ENCODE assay signal across 11 mouse cellular contexts in the genomic region with DNA sequence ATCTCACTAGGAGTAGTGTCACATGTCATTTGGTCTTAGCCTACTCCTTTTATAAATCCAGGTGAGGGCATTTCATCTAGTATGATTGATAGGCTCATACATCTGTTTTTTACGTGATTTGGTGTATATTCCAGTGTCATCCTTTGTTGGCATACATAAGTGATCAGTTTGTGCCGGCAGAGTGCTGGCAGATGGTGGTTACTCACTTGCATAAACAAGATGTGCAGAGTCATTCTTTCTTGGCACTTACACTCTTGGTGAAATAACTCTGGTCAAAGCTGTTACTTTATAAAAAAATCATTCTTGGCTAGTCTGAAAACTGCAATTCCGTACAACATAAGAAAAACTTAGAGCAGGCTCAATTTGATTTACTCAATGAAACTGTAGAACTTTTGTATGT.
A peak's percentile ranks its signal among the peaks of the same experiment; 100 is the strongest.
DNase-seq lines count a peak whose midpoint lies in the region; ATAC-seq and TF ChIP-seq lines count a peak whose summit lies in the region.
"Had no signal": no experiment of that assay in that cellular context is flagged by ENCODE, and none has a peak within 500 bp of the region (broad histone marks: within the 10 kb centered on the region; RNA-seq: fewer than 3 reads in every experiment).

No protein-coding gene starts in this region.

- ATAC-seq in forebrain, postnatal 0 days = peak; percentile 53; the same call in 1 of the 2 replicates
- ATAC-seq in forebrain, embryonic 12.5 days (ENCODE audit: low FRiP score) = no peak
- peak; percentile 85 for ATAC-seq in common myeloid progenitor, adult 5-6 weeks (replicated peaks; ENCODE audit: low read depth, poor library complexity, severe bottlenecking)

- no peaks in the 10 kb centered on the region for H3K27me3 ChIP-seq in forebrain, postnatal 0 days (ENCODE audit: insufficient read depth, low read length)
- no peaks in the 10 kb centered on the region for H3K27me3 ChIP-seq in forebrain, embryonic 12.5 days
- H3K27me3 ChIP-seq: lung, embryonic 15.5 days had no signal

- no peak overlapping the region for H3K27ac ChIP-seq in forebrain, postnatal 0 days (ENCODE audit: low read depth, low read length)
- H3K27ac ChIP-seq in forebrain, embryonic 12.5 days = no peak overlapping the region
- H3K27ac ChIP-seq: lung, embryonic 15.5 days had no signal

- H3K4me3 ChIP-seq in forebrain, postnatal 0 days (ENCODE audit: low read depth, low read length) = no peak overlapping the region
- no peak overlapping the region for H3K4me3 ChIP-seq in forebrain, embryonic 12.5 days (replicated peaks)
- no peak overlapping the region for H3K4me3 ChIP-seq in lung, adult 2 months (replicated peaks; ENCODE audit: extremely low read depth, low read depth, low read length)
- H3K4me3 ChIP-seq: lung, embryonic 15.5 days; myocyte had no signal

- no peaks in the 10 kb centered on the region for H3K4me1 ChIP-seq in forebrain, postnatal 0 days (ENCODE audit: insufficient read depth)
- peaks cover 9% of the 10 kb centered on the region for H3K4me1 ChIP-seq in forebrain, embryonic 12.5 days
- H3K4me1 ChIP-seq in lung, adult 2 months (ENCODE audit: control insufficient read depth, insufficient read depth, low read length) = no peaks in the 10 kb centered on the region

- WGBS in forebrain, postnatal 0 days = 40% methylated on average over 3 of the region's 3 CpGs
- WGBS in forebrain, embryonic 12.5 days = 81% methylated on average over 3 of the region's 3 CpGs
- 43% methylated on average over 3 of the region's 3 CpGs for WGBS in lung, adult 2 months

- no peak for TF ChIP-seq POLR2A in lung, adult 2 months (IDR thresholded peaks at IDR 0.05; ENCODE audit: borderline replicate concordance, extremely low read depth, low read depth, low read length)

- no peaks in the 10 kb centered on the region for H3K36me3 ChIP-seq in forebrain, postnatal 0 days (ENCODE audit: insufficient read depth)
- H3K36me3 ChIP-seq in forebrain, embryonic 12.5 days (replicated peaks) = no peaks in the 10 kb centered on the region
- H3K36me3 ChIP-seq: lung, embryonic 15.5 days had no signal

- no peak overlapping the region for H3K9ac ChIP-seq in forebrain, postnatal 0 days
- H3K9ac ChIP-seq in forebrain, embryonic 12.5 days = no peak overlapping the region
- H3K9ac ChIP-seq: lung, embryonic 15.5 days had no signal

- TF ChIP-seq CTCF in forebrain, postnatal 0 days (IDR thresholded peaks at IDR 0.05; ENCODE audit: low read depth) = no peak
- no peak for TF ChIP-seq CTCF in lung, adult 2 months (IDR thresholded peaks at IDR 0.05; ENCODE audit: insufficient read depth, low read length)

- no peak overlapping the region for H3K4me2 ChIP-seq in forebrain, postnatal 0 days (ENCODE audit: low read depth)
- H3K4me2 ChIP-seq in forebrain, embryonic 12.5 days = no peak overlapping the region
- H3K4me2 ChIP-seq: lung, embryonic 15.5 days had no signal

- DNase-seq in forebrain, postnatal 0 days = peak; percentile 32
- peak; percentile 2 for DNase-seq in lung, postnatal 10 days
- no peak for DNase-seq in lung, adult 2 months
- peak; percentile 32 for DNase-seq in right cerebral cortex, postnatal 25 days
- no peak for DNase-seq in heart, adult 8-10 months (ENCODE audit: low spot score)
- no peak for DNase-seq in urinary bladder, postnatal 10 days (ENCODE audit: low spot score)
- DNase-seq: embryo, embryonic 11 days had no signal

- no peaks in the 10 kb centered on the region for H3K9me3 ChIP-seq in forebrain, postnatal 0 days (ENCODE audit: low read length)
- no peaks in the 10 kb centered on the region for H3K9me3 ChIP-seq in forebrain, embryonic 12.5 days
- H3K9me3 ChIP-seq: lung, embryonic 15.5 days had no signal

Comparison
In these comparisons a context has a peak if more than half of its experiments do, and no peak if none do; other contexts are left out.
1. DNase-seq: peak in forebrain, postnatal 0 days (single experiment), lung, postnatal 10 days (single experiment) and right cerebral cortex, postnatal 25 days (single experiment); none in lung, adult 2 months (single experiment), heart, adult 8-10 months (single experiment) and urinary bladder, postnatal 10 days (single experiment).